In the genomic region with DNA sequence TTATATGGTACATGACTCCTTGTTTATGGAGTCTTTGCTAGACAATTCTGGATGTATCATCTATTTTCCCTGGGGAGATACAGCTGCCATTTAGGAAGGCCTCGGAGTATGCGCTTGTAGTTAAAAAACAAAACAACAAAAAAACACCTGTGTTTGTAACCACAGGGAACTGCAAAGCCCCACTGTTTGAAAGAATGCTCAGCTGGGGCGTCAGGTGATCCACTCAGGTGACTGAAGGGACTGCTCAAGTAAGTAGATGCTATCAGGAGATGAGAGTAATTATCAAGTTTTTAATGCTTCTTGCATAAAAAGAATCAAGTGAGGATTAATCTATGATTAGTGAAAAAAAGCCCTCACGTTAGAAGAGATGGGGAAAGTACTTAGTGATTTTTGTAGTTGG, we compare ENCODE assay signal across 10 mouse cellular contexts. TPM values are rescaled to one million over a fixed set of nuclear protein-coding genes. Genes with fewer than 3 reads are reported as not detected.
DNase-seq lines count a peak whose midpoint lies in the region; ATAC-seq and TF ChIP-seq lines count a peak whose summit lies in the region.
"Had no signal": no experiment of that assay in that cellular context is flagged by ENCODE, and none has a peak within 500 bp of the region (broad histone marks: within the 10 kb centered on the region; RNA-seq: fewer than 3 reads in every experiment).

No protein-coding gene starts in this region.

- no peak for ATAC-seq in heart, embryonic 12.5 days (ENCODE audit: insufficient number of reproducible peaks, low FRiP score)
- no peak for ATAC-seq in midbrain, embryonic 14.5 days (ENCODE audit: low FRiP score, low TSS enrichment)
- ATAC-seq in midbrain, embryonic 11.5 days (ENCODE audit: low FRiP score) = no peak
- ATAC-seq in stomach, postnatal 0 days (ENCODE audit: low FRiP score, low TSS enrichment) = no peak

- intact Hi-C loops in gastrocnemius, postnatal 36 days (cut with DNase I) = no loop called here

- H3K36me3 ChIP-seq in heart, embryonic 12.5 days = no peaks in the 10 kb centered on the region
- H3K36me3 ChIP-seq in midbrain, embryonic 14.5 days (ENCODE audit: control insufficient read depth, insufficient read depth, low read length) = no peaks in the 10 kb centered on the region
- no peaks in the 10 kb centered on the region for H3K36me3 ChIP-seq in midbrain, embryonic 11.5 days (ENCODE audit: control insufficient read depth, insufficient read depth, low read length)
- peaks cover 11% of the 10 kb centered on the region for H3K36me3 ChIP-seq in limb, embryonic 10.5 days
- H3K36me3 ChIP-seq in stomach, postnatal 0 days (ENCODE audit: control insufficient read depth, insufficient read depth, low read length) = no peaks in the 10 kb centered on the region

- H3K9ac ChIP-seq in heart, embryonic 12.5 days = no peak overlapping the region
- no peak overlapping the region for H3K9ac ChIP-seq in midbrain, embryonic 14.5 days (replicated peaks; ENCODE audit: low read length)
- no peak overlapping the region for H3K9ac ChIP-seq in midbrain, embryonic 11.5 days (ENCODE audit: low read length)
- no peak overlapping the region for H3K9ac ChIP-seq in stomach, postnatal 0 days (ENCODE audit: low read length)

- peak overlapping the region; percentile 82; the same call in 1 of the 2 replicates for H3K4me2 ChIP-seq in heart, embryonic 12.5 days
- H3K4me2 ChIP-seq in midbrain, embryonic 14.5 days (ENCODE audit: low read length) = peak overlapping the region; percentile 83
- H3K4me2 ChIP-seq in midbrain, embryonic 11.5 days = no peak overlapping the region; the same call in 1 of the 2 replicates
- peak overlapping the region; percentile 70 for H3K4me2 ChIP-seq in stomach, postnatal 0 days (replicated peaks; ENCODE audit: low read depth)

- no peak overlapping the region for H3K27ac ChIP-seq in heart, embryonic 12.5 days (ENCODE audit: poor library complexity, severe bottlenecking)
- H3K27ac ChIP-seq in midbrain, embryonic 14.5 days (replicated peaks; ENCODE audit: low read depth, low read length) = no peak overlapping the region
- H3K27ac ChIP-seq in midbrain, embryonic 11.5 days (ENCODE audit: low read depth, low read length) = no peak overlapping the region
- no peak overlapping the region for H3K27ac ChIP-seq in limb, embryonic 10.5 days
- no peak overlapping the region for H3K27ac ChIP-seq in stomach, postnatal 0 days (replicated peaks)

- no peak for DNase-seq in heart, postnatal 4 days
- no peak for DNase-seq in midbrain, embryonic 14.5 days
- no peak for DNase-seq in midbrain, embryonic 11.5 days (ENCODE audit: low spot score, missing footprints)
- no peak for DNase-seq in limb, embryonic 10.5 days (ENCODE audit: low spot score)
- no peak for DNase-seq in stomach, postnatal 0 days (ENCODE audit: low spot score)
- DNase-seq in gastrocnemius, postnatal 36 days = no peak
- no peak for DNase-seq in right cerebral cortex, postnatal 36 days (ENCODE audit: low spot score in 2 of 2)
- DNase-seq: embryo, embryonic 11 days; lung, postnatal 10 days had no signal

- no peak overlapping the region for H3K4me3 ChIP-seq in heart, embryonic 12.5 days
- peak overlapping the region; percentile 91; the same call in 1 of the 2 replicates for H3K4me3 ChIP-seq in midbrain, embryonic 14.5 days (replicated peaks; ENCODE audit: low read depth, low read length)
- no peak overlapping the region for H3K4me3 ChIP-seq in midbrain, embryonic 11.5 days (ENCODE audit: low read depth, low read length)
- H3K4me3 ChIP-seq in limb, embryonic 10.5 days = peak overlapping the region; percentile 92
- H3K4me3 ChIP-seq in stomach, postnatal 0 days (ENCODE audit: low read depth, low read length) = no peak overlapping the region

- no peak for TF ChIP-seq CTCF in stomach, postnatal 0 days (IDR thresholded peaks at IDR 0.05; ENCODE audit: low read depth)

- H3K27me3 ChIP-seq in heart, embryonic 12.5 days (replicated peaks) = no peaks in the 10 kb centered on the region
- no peaks in the 10 kb centered on the region for H3K27me3 ChIP-seq in midbrain, embryonic 14.5 days (ENCODE audit: control insufficient read depth, insufficient read depth, low read length)
- no peaks in the 10 kb centered on the region for H3K27me3 ChIP-seq in midbrain, embryonic 11.5 days (ENCODE audit: control insufficient read depth, insufficient read depth, low read length)
- H3K27me3 ChIP-seq in limb, embryonic 10.5 days (ENCODE audit: low read depth, poor library complexity, severe bottlenecking) = no peaks in the 10 kb centered on the region
- 0 out of 2 replicates have a peak, but pooled peaks cover 2% of the 10 kb centered on the region for H3K27me3 ChIP-seq in stomach, postnatal 0 days (ENCODE audit: control insufficient read depth, insufficient read depth, low read length)

- no peaks in the 10 kb centered on the region for H3K9me3 ChIP-seq in heart, embryonic 12.5 days (replicated peaks)
- no peaks in the 10 kb centered on the region for H3K9me3 ChIP-seq in midbrain, embryonic 14.5 days (ENCODE audit: control insufficient read depth, low read length)
- H3K9me3 ChIP-seq in midbrain, embryonic 11.5 days (ENCODE audit: control insufficient read depth, low read length) = no peaks in the 10 kb centered on the region
- no peaks in the 10 kb centered on the region for H3K9me3 ChIP-seq in limb, embryonic 10.5 days (replicated peaks)
- no peaks in the 10 kb centered on the region for H3K9me3 ChIP-seq in stomach, postnatal 0 days (ENCODE audit: control insufficient read depth, low read length)

- no peak for TF ChIP-seq EP300 in stomach, postnatal 0 days (optimal IDR thresholded peaks at IDR 0.05)

- H3K4me1 ChIP-seq in heart, embryonic 12.5 days (replicated peaks) = peaks cover 10% of the 10 kb centered on the region
- peaks cover 19% of the 10 kb centered on the region for H3K4me1 ChIP-seq in midbrain, embryonic 14.5 days (ENCODE audit: control insufficient read depth, insufficient read depth, low read length)
- peaks cover 11% of the 10 kb centered on the region for H3K4me1 ChIP-seq in midbrain, embryonic 11.5 days (ENCODE audit: control insufficient read depth, insufficient read depth, low read length)
- H3K4me1 ChIP-seq in limb, embryonic 10.5 days = peaks cover 18% of the 10 kb centered on the region
- H3K4me1 ChIP-seq in stomach, postnatal 0 days (replicated peaks; ENCODE audit: control insufficient read depth, insufficient read depth) = peaks cover 2% of the 10 kb centered on the region; the same call in 1 of the 2 replicates

- 63% methylated on average over 4 of the region's 4 CpGs for WGBS in heart, embryonic 12.5 days
- WGBS in midbrain, embryonic 14.5 days = 68% methylated on average over 4 of the region's 4 CpGs
- 70% methylated on average over 4 of the region's 4 CpGs for WGBS in midbrain, embryonic 11.5 days
- 67% methylated on average over 4 of the region's 4 CpGs for WGBS in limb, embryonic 10.5 days
- 62% methylated on average over 4 of the region's 4 CpGs for WGBS in stomach, postnatal 0 days

RNA-seq across cellular contexts. Expression of a gene that starts 0.8 kb away (rescaled TPM):
- 79.6 and 80.5 TPM in 2 replicates for polyA plus RNA-seq in heart, embryonic 12.5 days (2016; fragmentation: Nextera tagmentation; extraction: Ambion mirVana)
- total RNA-seq in heart, postnatal 4 days (2021) = 10 to 100 TPM; 84.1 to 86.4 TPM
- 78.8 and 80.1 TPM in 2 replicates for polyA plus RNA-seq in midbrain, embryonic 14.5 days (2014; fragmentation: Nextera tagmentation; extraction: Ambion mirVana)
- polyA plus RNA-seq in midbrain, embryonic 11.5 days (2014; fragmentation: Nextera tagmentation; extraction: Ambion mirVana) = 135 and 144 TPM in 2 replicates
- polyA plus RNA-seq in limb, embryonic 10.5 days (2016; fragmentation: Nextera tagmentation; extraction: Ambion mirVana) = 122 and 137 TPM in 2 replicates
- polyA plus RNA-seq in stomach, postnatal 0 days (2015; fragmentation: Nextera tagmentation; extraction: Ambion mirVana) = 77.2 and 83.9 TPM in 2 replicates
- 100 to 1,000 TPM in 1 of 2 experiments, 10 to 100 TPM in 1; 96.9 to 117 TPM for total RNA-seq in gastrocnemius, postnatal 36 days (2021)

Comparison
In these comparisons a context has a peak if more than half of its experiments do, and no peak if none do; other contexts are left out.
1. H3K4me3 ChIP-seq: peak in midbrain, embryonic 14.5 days (single experiment) and limb, embryonic 10.5 days (single experiment); none in heart, embryonic 12.5 days (single experiment), midbrain, embryonic 11.5 days (single experiment) and stomach, postnatal 0 days (single experiment).